Mouse (Mus musculus): ENCODE data around the gene Gm29609. TPM values are rescaled to one million over a fixed set of nuclear protein-coding genes. Genes with fewer than 3 reads are reported as not detected.

Gm29609 gene
- total RNA-seq, 4 experiments from 2014 or later, result 1.3 to 4.9 (median 3.1) TPM

DNA sequence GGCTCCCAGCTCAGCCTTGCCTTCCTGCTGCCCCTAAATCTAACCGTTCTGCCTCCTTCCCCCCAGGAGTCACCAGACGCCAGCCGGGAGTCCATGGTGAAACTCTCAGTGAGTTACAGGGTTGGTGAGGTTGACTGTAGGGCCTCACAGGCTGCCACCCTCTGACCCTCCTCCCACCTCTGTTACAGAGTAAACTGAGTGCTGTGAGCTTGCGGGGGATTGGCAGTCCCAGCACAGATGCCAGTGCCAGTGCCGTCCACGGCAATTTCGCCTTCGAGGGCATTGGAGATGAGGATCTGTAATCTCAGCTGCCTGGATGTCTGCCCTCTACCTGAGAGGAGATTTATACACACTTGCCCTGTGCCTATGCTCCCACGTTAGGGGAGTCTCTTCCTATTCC lies 18.5 kb upstream of the Gm29609 start:
- no peak for DNase-seq (ENCODE audit: low spot score in 2 of 2)

DNA sequence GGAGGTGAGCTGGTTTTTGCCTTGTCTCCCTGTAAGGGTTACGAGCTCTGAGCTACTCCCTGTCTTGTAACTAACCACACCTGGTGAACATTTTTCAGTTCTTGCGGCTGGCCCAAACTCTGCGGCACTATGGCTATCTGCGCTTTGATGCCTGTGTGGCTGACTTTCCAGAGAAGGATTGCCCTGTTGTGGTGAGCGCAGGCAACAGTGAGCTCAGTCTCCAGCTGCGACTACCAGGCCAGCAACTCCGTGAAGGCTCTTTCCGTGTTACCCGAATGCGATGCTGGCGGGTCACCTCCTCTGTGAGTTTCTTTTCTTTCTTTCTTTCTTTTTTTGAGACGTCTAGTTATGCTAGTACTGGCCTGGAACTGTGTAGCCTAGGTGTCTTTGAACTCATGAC lies 17.4 kb upstream of the Gm29609 start:
- DNase-seq (ENCODE audit: low spot score in 2 of 2), result no peak

DNA sequence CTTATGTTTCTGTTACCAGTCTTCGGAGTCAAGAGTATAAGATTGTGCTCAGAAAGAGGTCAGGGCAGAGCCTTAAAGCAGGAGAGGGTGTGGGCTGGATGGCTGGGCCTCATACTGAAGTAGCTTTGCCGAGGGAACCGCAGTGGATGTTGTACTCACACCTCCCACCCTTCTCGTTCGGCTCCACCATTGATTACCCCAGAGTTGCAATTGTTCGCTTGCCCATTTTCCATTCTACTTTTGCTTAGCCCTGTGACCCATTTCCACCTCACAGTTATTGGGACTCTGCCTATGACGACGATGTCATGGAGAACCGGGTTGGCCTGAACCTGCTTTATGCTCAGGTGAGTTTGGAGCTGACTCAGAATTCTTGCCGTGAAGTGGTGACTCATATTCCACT lies 16.5 kb upstream of the Gm29609 start:
- DNase-seq (ENCODE audit: low spot score in 2 of 2), result no peak

DNA sequence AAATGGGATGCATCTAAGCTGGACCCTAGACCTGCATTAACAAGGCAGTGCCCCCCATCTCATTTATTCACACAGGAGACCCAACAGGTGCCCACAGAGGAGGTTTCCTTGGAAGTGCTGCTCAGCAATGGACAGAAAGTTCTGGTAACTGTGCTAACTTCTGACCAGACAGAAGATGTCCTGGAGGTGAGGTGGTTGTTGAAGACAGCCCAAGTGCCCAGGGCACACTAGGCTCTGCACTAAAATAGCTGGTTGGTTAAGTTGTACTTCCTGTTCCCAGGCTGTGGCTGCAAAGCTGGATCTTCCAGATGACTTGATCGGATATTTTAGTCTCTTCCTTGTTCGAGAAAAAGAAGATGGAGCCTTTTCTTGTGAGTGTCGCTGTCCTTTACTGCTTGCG lies 16.0 kb upstream of the Gm29609 start:
- DNase-seq (ENCODE audit: low spot score in 2 of 2), result no peak

DNA sequence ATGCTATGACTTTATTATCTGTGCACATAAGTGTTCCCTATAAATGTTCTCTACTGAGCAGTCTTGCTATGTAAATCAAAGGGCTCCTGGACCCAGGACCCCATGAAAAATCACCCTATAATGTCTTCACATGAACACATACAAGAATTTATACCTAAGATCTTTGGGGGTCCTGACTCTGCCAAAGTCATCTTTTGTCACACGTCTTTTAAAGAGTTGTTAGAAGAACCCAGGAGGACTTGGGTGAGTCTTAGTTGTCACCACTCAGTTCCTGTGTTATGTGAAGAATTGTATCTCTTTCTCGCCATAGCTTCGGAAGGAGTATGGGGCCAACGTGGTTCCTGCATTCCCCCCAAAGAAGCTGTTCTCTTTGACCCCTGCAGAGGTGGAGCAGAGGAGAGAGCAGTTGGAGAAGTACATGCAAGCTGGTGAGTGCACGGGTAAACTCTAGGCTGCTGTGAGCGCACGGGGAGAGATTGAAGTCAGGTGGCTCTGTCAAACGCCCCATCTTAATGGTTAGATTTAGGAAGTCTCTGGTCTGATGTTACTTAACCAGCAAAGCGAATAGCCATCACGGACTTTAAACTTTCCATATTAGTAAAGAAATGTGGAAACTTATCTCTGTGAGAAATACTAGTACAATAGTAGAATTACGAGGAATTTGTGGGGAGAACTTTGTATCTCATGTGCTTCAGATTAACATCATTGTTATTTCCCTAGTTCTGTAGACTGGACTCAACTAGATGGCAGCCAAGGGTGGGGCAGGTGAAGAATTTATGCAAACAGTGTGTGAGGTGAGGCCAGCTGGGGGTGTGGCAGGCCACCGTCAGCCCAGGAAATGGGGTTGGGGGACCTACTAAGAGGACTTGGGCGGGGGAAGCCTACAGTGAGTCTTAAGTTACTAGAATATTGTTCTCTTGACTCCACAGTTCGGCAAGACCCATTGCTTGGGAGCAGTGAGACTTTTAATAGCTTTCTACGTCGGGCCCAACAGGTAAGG lies 15.1 kb upstream of the Gm29609 start:
- no peak for DNase-seq (ENCODE audit: low spot score in 2 of 2)

DNA sequence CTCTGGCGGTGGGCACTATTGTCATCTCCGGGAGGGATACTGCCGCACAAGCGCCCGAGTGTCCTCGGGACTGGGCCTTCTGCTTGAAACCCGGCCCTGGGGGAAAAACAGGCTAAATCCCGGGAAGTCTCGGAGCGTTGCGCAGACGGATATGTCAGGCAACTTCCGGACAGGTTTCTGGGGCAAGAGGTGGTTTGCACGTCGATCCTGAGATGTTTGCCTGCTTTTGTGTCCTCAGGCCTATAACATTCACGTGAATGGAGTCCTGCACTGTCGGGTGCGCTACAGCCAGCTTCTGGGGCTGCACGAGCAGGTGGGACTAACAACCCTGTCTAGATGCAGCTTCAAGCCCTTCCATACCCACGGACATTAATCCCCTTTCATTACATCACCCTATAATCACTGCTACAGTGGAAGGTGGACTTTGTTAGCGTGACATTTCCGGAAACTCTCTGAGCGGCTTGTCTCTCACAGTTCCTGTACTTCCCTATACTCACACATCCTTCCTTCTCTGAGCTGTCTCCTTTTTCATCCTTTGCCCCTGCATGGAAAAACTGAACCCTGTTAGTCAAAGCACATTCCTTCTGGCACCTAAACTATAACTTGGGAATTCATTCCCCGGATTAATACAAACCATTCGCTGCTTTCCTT lies 14.0 kb upstream of the Gm29609 start:
- no peak for DNase-seq (ENCODE audit: low spot score in 2 of 2)

DNA sequence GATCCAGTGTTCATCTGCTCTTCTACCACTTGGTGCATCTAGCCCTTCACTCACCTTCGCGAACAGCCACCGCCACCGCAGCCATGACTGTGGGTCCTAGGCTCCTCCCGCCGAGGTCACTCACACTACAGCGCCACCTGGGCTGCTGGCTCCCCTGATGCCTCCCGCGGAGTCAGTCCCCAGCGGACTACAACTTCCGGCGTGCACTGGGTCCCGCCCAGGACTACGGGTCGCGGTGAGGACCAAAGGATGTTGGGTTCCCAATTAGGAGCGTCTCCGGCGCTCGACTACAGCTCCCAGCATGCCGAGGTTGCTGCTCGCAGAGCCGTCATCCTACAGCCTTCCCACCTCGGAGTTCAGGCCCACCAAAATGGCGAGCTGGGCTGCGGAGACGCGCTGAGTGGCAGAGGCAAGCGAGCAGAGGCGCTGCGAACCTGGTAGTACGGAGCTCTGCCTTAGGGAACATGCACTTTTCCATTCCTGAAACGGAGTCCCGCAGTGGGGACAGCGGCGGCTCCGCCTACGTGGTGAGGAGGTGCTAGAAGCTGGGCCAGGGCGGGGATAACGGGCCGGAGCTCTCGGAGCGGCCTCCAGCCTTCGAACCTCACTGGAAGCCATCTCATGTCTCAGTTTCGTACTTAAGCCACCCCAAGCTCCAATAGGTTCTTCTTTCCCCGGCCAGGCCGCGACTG lies 13.4 kb upstream of the Gm29609 start, which contains the start of the genes Snx17 and Eif2b4:
TSS of gene Snx17 (plus strand) at position 289 of the 692 bp plus-strand sequence.
TSS of gene Eif2b4 (minus strand) at position 492 of the 692 bp plus-strand sequence.
- DNase-seq (ENCODE audit: low spot score in 2 of 2), result peak; percentile 99

DNA sequence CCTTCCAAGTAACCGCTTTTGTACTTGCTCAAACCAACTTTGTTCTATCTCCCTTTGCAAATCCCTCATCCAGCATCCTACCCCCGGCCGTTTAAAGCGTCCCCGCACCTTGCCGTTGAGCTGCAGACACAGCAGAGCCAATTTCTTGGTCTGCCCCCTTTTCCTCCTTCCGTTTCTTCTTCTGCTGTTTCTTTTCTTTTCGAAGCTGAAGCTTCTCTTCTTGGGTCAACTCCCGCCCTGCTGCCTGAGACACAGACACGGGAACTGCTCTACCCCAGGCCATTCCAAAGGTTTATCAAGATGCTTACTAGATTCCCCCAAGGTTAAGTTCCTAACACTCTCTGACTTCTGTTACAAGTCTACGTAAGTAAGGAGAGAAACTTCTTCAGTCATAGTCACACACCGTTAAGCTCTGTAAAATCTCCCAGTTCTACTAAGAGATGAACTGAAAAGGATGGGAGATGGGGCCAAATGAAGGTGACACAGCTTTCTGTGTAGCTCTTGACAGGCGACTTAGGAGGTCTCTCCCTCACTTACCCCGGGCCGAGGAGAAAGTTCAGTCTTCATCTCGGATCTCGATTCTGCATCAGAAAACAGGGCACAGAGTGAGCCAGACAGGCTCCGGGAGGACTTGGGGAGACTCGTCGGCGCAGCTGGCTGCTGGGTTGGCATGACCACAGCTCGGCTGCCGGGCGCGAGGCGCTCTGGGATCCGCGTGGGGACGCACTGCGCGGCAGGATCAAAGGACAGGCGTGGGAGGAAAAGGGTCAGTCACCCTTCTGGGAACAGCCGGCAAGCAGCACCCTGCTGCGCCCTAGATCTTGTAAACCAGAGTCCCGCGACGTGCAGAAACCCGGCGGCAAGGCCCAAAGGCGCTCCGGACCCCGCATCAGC lies 12.6 kb upstream of the Gm29609 start:
- DNase-seq (ENCODE audit: low spot score in 2 of 2), result no peak

DNA sequence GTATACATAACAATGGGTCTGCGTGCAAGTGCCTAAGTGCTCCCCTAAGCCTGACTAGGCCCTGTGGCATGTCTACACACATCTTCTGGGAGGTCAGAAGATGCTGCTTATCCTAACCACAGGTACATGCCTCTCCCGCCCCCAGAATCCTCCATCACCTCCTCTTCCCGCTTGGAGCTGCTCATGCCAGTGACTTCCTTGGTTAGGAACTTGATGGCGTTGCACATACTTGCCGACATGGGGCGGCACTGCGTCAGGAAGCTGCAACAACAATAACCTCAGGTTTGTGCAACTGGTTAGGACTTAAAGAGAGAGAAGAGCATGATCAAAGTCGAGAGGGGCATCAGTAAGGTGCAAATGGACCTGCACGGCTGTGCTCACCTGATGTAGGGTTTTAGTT lies 10.5 kb upstream of the Gm29609 start:
- DNase-seq (ENCODE audit: low spot score in 2 of 2), result no peak

DNA sequence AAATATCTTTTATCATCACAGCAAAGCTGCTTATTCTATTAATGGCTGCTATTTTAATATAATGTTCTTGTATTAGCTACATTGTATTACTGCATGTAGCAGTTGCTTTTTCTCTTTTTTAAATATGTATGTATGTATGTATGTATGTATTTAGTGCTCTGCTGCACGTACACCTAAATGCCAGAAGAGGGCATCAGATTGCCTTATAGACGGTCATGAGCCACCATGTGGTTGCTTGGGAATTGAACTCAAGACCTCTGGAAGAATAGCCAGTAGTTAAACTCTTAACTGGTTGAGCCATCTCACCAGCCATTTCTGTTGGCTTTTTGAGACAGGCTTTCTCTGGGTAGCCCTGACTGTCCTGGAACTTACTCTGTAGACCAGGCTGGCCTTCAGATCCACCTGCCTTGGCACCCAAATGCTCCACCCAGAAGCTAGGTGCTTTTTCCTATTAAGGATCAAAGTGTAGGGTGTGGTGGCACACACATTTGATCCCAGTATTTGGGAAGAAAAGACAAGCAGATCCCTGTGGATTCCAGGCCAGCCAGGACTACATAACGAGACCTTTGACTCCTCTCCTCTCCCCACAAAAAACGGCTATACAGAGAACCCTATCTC lies 8.6 kb upstream of the Gm29609 start:
- DNase-seq (ENCODE audit: low spot score in 2 of 2), result no peak

DNA sequence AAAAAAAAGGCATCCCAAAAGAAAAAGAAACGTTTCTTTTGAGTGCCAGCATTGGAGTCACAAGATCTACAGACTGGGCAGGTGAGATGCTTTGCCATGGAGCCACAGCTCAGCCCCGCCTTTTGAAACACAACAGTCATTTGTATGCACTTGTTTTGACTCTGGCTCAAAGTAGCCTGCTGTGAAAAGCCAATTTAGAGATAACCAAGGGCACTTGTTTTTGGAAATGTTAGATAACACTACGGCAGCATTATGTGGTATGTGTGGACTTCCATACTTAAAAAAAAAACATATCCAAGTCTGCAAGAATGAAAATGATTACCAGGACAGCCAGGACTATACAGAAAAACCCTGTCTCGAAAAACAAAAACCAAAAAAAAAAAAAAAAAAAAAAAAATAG lies 4.0 kb upstream of the Gm29609 start:
- DNase-seq (ENCODE audit: low spot score in 2 of 2), result no peak

DNA sequence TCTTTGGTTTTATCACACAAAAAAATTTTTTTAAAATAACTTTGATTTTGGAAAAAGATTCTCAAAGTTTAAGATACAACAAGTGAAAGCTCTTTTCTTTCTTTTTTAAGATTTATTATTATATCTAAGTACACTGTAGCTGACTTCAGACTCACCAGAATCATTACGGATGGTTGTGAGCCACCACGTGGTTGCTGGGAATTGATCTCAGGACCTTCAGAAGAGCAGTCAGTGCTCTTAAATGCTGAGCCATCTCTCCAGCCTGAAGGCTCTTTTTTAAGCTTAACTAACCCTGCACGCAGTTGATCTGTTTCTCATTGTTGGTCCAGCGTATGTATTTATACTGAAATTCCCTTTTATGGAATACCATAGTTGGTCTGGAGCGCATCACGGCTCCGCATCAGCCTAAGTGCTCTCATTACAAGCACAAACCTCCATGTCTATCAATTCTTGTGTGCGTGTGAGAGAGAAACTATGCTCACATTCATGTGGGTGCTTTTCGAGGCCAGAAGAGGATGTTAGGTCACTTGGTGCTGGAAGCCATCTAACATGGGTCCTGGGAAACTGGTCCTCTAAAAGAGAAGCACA lies 1.6 kb upstream of the Gm29609 start:
- no peak for DNase-seq (ENCODE audit: low spot score in 2 of 2)

DNA sequence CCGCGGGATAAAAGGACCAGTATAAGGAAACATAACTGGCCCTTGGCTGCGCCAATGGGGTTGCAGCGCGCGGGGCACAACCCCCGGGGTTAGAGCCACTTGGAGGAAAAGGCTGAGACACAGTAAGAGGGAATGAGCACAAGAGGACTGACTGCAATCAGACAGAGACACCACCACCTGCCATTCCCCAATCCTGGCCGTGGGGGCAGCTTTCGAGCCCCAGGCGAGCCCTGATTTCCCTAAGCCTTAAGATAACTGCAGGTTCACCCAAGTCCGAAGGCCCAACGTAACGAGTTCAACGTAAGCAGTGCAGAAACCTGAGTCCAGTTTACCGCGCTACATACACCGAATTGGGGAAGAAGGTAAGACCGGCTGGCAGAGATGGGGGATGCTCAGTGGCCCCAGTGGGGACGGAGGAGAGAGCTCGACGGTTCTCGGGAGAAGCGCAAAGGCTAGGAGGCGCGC lies 378 bp downstream of the Gm29609 start:
- no peak for DNase-seq (ENCODE audit: low spot score in 2 of 2)

DNA sequence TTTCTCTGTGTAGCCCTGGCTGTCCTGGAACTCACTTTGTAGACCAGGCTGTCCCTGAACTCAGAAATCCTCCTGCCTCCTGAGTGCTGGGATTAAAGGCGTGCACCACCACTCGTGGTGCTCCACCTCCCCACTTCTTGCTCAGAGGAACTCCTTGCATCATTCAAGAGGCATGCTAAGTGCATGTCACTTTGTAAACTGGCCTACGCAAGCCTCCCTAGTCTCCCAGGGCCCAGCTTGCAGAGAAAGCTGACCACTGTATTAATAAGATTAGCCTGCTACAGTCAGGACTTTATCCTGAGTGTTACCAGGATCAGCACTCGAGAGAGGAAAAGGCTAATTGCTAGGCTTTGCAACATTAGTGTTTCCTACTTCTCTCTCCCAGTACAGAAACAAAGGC lies 11.1 kb downstream of the Gm29609 start:
- no peak for DNase-seq (ENCODE audit: low spot score in 2 of 2)

DNA sequence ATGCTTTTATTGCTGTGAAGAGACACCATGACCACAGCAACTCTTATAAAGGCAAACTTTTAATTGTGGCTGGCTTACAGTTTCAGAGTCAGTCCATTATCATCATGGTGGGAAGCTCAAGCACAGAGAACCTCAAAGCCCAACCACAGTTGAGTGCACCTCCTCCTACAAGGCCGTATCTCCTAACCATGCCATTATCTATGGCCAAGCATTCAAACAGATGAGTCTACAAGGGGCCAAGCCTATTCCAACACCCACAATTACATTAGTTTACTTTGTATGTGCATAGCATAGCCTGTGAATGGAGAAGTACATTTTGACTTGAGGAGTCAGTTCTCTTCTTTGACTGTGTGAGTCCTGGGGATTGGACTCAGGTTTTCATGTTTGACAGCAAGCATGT lies 14.8 kb downstream of the Gm29609 start:
- DNase-seq (ENCODE audit: low spot score in 2 of 2), result no peak

DNA sequence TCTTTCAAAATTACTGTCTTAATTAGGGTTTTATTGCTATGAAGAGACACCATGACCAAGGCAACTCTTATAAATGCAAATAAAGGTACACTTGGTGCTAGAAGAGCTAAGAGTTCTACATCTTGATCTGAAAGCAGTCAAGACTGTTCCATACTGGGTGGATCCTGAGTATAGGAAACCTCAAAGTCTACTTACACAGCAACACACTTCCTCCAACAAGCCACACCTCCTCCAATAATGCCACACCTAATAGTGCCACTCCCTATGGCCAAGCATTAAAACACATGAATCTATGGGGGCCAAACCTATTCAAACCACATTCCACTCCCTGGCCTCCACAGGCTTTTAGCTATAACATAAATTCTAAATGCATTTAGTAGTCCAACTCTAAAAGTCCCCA lies 17.2 kb downstream of the Gm29609 start:
- DNase-seq (ENCODE audit: low spot score in 2 of 2), result no peak

DNA sequence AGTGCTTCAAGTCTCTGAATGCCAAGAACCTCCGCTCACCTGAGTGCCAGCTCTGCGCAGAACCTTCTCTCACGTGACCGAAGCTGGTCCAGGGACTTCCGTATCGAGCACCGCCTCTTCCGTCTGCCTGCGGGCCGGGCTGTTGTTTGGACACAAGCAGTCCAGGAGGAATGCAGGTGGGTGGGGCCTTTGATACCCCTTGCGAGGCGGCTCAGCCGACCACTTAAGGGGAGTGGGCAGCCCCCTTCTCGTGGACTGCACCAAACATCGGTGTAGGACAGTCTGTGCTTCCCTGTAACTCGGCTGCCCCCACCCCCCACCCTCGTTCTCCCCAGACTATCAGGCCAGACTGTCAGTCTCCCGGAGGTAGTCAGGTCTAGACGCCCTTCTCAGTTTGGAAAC lies 25.6 kb downstream of the Gm29609 start, which contains the start of gene Mpv17:
TSS of gene Mpv17 (minus strand) at position 100 of the 402 bp plus-strand sequence.
- peak; percentile 80 to 84 for DNase-seq (ENCODE audit: low spot score in 2 of 2)

DNA sequence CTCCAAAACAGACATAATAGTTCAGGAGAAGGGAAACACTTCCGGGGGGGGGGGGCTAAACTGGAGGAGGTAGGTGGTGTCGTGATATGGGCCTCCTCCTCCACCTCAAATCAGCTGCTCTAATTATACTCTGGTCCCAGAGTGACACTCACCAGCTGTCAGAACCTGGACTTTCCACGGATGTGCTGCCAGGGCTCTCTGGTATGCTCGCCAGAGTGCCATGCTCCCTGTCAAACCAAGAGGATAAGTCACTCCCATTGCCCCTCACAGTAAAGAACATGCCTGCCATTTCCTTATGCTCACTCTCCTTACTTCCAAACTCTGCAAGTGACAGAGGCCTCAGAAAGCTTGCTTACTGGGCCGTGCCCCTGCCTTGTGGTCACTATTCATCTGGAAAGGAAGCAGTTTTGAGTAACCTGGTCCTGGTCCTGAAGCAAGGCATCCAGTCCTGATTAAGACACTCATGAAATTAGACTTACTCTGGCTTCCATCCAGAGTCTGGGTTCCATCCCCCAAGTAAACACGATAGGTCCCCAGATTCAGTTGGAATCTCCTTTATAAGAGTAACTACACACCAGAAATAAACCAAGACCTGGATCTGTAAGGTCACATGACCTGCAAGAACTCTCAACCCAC lies 26.1 kb downstream of the Gm29609 start:
- DNase-seq (ENCODE audit: low spot score in 2 of 2), result no peak

DNA sequence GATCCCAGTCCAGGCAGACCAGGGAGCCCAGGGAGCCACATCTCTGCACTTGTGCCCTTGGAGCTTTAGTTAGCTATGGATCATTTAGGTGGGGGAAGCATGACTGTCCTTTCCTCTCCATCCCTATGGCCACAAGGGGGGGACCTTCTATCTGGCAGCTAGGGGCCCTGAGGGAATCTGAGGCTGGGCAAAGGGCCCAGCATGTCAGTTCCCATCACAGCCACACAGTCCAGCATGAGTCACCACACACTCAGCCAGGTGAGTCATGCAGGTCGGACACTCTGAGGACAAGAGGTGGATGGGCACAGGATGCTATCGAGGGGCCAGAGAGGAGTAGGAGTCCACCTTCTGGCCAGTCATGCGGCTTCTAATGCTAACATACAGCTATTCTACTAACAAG lies 28.0 kb downstream of the Gm29609 start:
- DNase-seq (ENCODE audit: low spot score in 2 of 2), result no peak
